Mouse (Mus musculus): ENCODE data around the gene Srrm4. TPM values are rescaled to one million over a fixed set of nuclear protein-coding genes. Genes with fewer than 3 reads are reported as not detected.

The Srrm4 gene
- total and polyA plus RNA-seq, 2 experiments: 0.92 to 1.9 TPM

DNA sequence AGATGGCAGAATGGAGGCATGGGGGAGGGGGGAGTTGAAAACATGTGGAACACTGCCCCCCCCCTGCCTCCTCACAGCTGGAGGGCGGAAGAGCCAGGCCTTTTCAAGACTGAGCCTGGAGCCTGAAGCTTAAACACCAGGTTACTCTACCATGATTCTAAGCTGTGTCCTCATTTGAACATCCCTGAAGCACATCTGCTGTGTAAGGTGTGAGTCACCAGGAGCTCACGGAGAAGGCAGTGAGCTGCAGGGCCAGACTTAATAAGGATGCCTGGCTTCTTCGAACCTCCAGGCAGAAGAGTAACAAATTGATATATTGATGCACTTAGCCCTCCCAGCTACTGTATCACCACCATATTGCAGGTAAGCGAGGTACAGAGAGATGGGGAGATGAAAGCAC lies 79.5 kb downstream of the Srrm4 start:
- 73% methylated on average over 4 of the region's 4 CpGs for WGBS
- Histone ChIP-seq H3K4me3 (ENCODE audit: insufficient read depth, low read depth, low read length) (no peak overlapping the region), H3K9ac (ENCODE audit: low read depth, low read length) (no peak overlapping the region), H3K4me1 (ENCODE audit: control insufficient read depth, insufficient read depth, low read length) (no peaks in the 10 kb centered on the region), H3K36me3 (ENCODE audit: control insufficient read depth, insufficient read depth, low read length) (no peaks in the 10 kb centered on the region), H3K27ac (replicated peaks; ENCODE audit: insufficient read depth, low read depth, low read length) (no peak overlapping the region), H3K79me2 (ENCODE audit: control insufficient read depth, insufficient read depth, low read length) (no peaks in the 10 kb centered on the region), H3K27me3 (ENCODE audit: control insufficient read depth, insufficient read depth, low read length) (no peaks in the 10 kb centered on the region)
- DNase-seq (ENCODE audit: extremely low read depth, low read depth, low spot score): no peak
- TF ChIP-seq POLR2A (IDR thresholded peaks at IDR 0.05; ENCODE audit: extremely low read depth, insufficient read depth, low read length): no peak
- TF ChIP-seq CTCF (IDR thresholded peaks at IDR 0.05; ENCODE audit: low read depth, low read length): no peak

DNA sequence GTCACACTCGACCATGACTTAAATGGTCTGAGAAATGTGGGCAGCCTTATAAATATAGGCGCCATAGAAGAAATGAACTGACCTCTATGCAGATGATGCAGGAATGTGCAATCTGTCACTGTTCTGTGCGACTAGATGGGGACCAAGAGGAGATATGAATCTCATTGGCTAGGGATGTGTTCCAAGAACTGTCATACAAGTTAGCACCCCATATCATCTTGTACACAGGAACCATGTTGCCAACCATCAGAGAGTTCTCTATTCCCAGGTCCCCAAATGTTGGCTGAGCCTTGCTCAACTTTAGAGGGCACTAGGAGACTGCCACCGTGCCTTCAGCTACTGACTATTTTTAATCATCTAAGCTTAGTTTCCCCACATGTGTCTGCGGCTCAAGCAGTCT lies 81.4 kb downstream of the Srrm4 start:
- Histone ChIP-seq H3K36me3 (ENCODE audit: control insufficient read depth, insufficient read depth, low read length) (no peaks in the 10 kb centered on the region), H3K27ac (replicated peaks; ENCODE audit: insufficient read depth, low read depth, low read length) (no peak overlapping the region), H3K4me1 (ENCODE audit: control insufficient read depth, insufficient read depth, low read length) (no peaks in the 10 kb centered on the region), H3K27me3 (ENCODE audit: control insufficient read depth, insufficient read depth, low read length) (no peaks in the 10 kb centered on the region), H3K9ac (ENCODE audit: low read depth, low read length) (no peak overlapping the region), H3K79me2 (ENCODE audit: control insufficient read depth, insufficient read depth, low read length) (no peaks in the 10 kb centered on the region), H3K4me3 (ENCODE audit: insufficient read depth, low read depth, low read length) (no peak overlapping the region)
- no peak for DNase-seq (ENCODE audit: extremely low read depth, low read depth, low spot score)
- TF ChIP-seq POLR2A (IDR thresholded peaks at IDR 0.05; ENCODE audit: extremely low read depth, insufficient read depth, low read length) (no peak), CTCF (IDR thresholded peaks at IDR 0.05; ENCODE audit: low read depth, low read length) (no peak)
- 74% methylated on average over 5 of the region's 5 CpGs for WGBS

DNA sequence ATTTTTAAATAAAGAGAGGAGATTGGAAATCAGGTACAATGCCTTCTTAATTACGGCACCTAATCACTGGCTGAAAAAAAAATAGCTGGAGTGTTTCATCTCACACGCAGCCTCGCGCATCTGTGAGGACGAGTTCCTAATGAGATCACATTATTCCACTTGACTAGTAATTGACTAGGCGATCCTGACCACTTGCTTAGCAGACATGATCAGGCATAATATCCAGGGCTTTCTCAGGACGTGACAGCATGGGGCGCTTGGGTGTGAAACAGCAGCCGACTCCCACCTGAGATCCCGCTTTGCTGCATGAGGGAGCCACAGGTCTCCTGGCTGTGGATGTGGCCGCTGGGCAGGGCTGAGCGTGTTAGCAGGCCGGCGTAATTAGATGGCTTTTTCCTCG lies 90.3 kb downstream of the Srrm4 start:
- Histone ChIP-seq H3K27me3 (ENCODE audit: control insufficient read depth, insufficient read depth, low read length) (no peaks in the 10 kb centered on the region), H3K79me2 (ENCODE audit: control insufficient read depth, insufficient read depth, low read length) (no peaks in the 10 kb centered on the region), H3K9ac (ENCODE audit: low read depth, low read length) (no peak overlapping the region), H3K27ac (replicated peaks; ENCODE audit: insufficient read depth, low read depth, low read length) (no peak overlapping the region), H3K4me1 (ENCODE audit: control insufficient read depth, insufficient read depth, low read length) (no peaks in the 10 kb centered on the region), H3K36me3 (ENCODE audit: control insufficient read depth, insufficient read depth, low read length) (no peaks in the 10 kb centered on the region), H3K4me3 (ENCODE audit: insufficient read depth, low read depth, low read length) (no peak overlapping the region)
- 83% methylated on average over 15 of the region's 15 CpGs for WGBS
- TF ChIP-seq POLR2A (IDR thresholded peaks at IDR 0.05; ENCODE audit: extremely low read depth, insufficient read depth, low read length) (no peak), CTCF (IDR thresholded peaks at IDR 0.05; ENCODE audit: low read depth, low read length) (no peak)
- DNase-seq (ENCODE audit: extremely low read depth, low read depth, low spot score): no peak

DNA sequence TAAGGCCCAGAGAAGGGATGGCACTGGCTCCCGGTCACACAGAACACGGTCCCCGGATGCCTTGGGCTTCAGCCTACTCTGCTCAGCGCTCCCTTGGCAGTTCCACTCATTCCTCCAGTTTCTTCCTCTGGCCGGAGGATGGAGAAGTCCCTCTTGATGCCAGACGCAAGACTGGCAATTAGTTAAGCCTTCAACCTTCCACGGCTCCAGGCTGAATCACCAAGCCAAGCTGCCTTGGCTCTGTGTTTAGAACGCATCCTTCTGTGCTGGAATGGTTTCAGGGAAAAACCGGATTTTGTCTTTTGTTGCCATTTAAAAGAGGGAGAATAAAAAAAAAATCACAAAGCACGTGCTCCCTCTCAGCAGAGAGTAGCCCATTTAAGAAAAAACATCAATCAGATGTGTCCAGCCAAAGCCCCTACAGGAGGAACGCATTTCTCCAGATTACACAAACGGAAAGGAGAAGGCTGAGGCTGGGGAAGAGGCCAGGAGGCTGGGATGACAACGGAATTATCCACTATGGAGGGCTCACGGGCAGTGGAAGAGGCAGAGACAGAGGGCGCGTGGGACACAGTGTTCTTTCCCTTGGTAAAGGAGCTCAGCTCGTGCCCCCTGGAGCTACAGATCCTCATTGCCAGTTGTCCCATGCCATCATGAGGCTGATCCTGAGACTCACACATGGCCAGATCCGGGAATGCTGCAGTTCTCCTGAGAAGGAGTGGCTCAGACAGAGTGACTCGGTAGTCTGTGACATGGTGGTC lies 92.6 kb downstream of the Srrm4 start:
- H3K79me2 ChIP-seq (ENCODE audit: control insufficient read depth, insufficient read depth, low read length): no peaks in the 10 kb centered on the region
- H3K4me1 ChIP-seq (ENCODE audit: control insufficient read depth, insufficient read depth, low read length): no peaks in the 10 kb centered on the region
- H3K27ac ChIP-seq (replicated peaks; ENCODE audit: insufficient read depth, low read depth, low read length): no peak overlapping the region
- TF ChIP-seq CTCF (IDR thresholded peaks at IDR 0.05; ENCODE audit: low read depth, low read length) (no peak), POLR2A (IDR thresholded peaks at IDR 0.05; ENCODE audit: extremely low read depth, insufficient read depth, low read length) (no peak)
- no peak overlapping the region for H3K9ac ChIP-seq (ENCODE audit: low read depth, low read length)
- H3K4me3 ChIP-seq (ENCODE audit: insufficient read depth, low read depth, low read length): no peak overlapping the region
- DNase-seq (ENCODE audit: extremely low read depth, low read depth, low spot score): no peak
- H3K27me3 ChIP-seq (ENCODE audit: control insufficient read depth, insufficient read depth, low read length): no peaks in the 10 kb centered on the region
- no peaks in the 10 kb centered on the region for H3K36me3 ChIP-seq (ENCODE audit: control insufficient read depth, insufficient read depth, low read length)
- 84% methylated on average over 19 of the region's 19 CpGs for WGBS

DNA sequence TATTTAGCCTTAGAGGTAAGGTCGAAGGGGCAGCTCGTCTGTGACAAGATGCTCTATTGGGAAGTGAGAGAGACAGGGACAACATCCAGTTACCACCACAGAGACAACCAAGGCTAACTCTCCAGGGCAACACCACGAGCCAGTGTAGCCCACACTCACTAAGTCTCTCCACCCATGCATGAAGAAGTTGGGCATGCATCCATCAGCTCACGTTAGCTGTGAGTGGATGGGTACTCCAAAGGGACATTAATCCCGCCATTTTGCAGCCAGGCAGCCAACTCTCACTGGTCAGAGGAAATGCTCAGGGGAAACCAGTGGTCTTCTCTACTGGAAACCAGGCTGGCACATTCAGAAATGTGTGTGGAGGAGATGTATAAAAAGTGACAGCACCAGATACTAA lies 93.8 kb downstream of the Srrm4 start:
- Histone ChIP-seq H3K4me1 (ENCODE audit: control insufficient read depth, insufficient read depth, low read length) (no peaks in the 10 kb centered on the region), H3K79me2 (ENCODE audit: control insufficient read depth, insufficient read depth, low read length) (no peaks in the 10 kb centered on the region), H3K27ac (replicated peaks; ENCODE audit: insufficient read depth, low read depth, low read length) (no peak overlapping the region), H3K36me3 (ENCODE audit: control insufficient read depth, insufficient read depth, low read length) (no peaks in the 10 kb centered on the region), H3K4me3 (ENCODE audit: insufficient read depth, low read depth, low read length) (no peak overlapping the region), H3K9ac (ENCODE audit: low read depth, low read length) (no peak overlapping the region), H3K27me3 (ENCODE audit: control insufficient read depth, insufficient read depth, low read length) (no peaks in the 10 kb centered on the region)
- no peak for TF ChIP-seq POLR2A (IDR thresholded peaks at IDR 0.05; ENCODE audit: extremely low read depth, insufficient read depth, low read length)
- TF ChIP-seq CTCF (IDR thresholded peaks at IDR 0.05; ENCODE audit: low read depth, low read length): no peak
- no peak for DNase-seq (ENCODE audit: extremely low read depth, low read depth, low spot score)
- 81% methylated on average over 5 of the region's 5 CpGs for WGBS

DNA sequence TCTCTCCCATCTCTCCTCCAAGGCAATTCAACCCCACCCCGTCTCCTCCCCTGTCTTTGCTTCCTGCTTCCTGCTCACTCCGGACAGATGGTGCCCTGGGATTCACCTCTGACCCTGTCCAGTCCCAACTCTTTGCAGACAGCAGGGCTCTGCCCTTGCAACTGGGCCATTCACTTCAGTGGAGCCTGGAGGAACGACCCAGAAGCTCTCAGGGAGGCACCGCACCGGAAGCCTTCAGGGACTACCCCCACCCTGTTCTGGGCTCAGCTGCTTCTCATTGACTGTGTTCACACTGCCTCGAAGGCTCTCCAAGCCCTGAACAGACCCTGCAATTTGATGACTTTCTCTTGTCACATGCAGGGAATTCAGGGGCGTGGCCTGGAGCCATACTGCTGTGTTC lies 94.4 kb downstream of the Srrm4 start:
- Histone ChIP-seq H3K36me3 (ENCODE audit: control insufficient read depth, insufficient read depth, low read length) (no peaks in the 10 kb centered on the region), H3K9ac (ENCODE audit: low read depth, low read length) (no peak overlapping the region), H3K79me2 (ENCODE audit: control insufficient read depth, insufficient read depth, low read length) (no peaks in the 10 kb centered on the region), H3K4me1 (ENCODE audit: control insufficient read depth, insufficient read depth, low read length) (no peaks in the 10 kb centered on the region), H3K4me3 (ENCODE audit: insufficient read depth, low read depth, low read length) (no peak overlapping the region), H3K27ac (replicated peaks; ENCODE audit: insufficient read depth, low read depth, low read length) (no peak overlapping the region), H3K27me3 (ENCODE audit: control insufficient read depth, insufficient read depth, low read length) (no peaks in the 10 kb centered on the region)
- TF ChIP-seq POLR2A (IDR thresholded peaks at IDR 0.05; ENCODE audit: extremely low read depth, insufficient read depth, low read length) (no peak), CTCF (IDR thresholded peaks at IDR 0.05; ENCODE audit: low read depth, low read length) (no peak)
- 49% methylated on average over 7 of the region's 7 CpGs for WGBS
- peak; percentile 18 for DNase-seq (ENCODE audit: extremely low read depth, low read depth, low spot score)

Data from liver, adult 2 months (tissue).